Mouse (Mus musculus) layer of hippocampus, postnatal 25 days (tissue): Measurements from ENCODE around the gene Gm3012. TPM values are rescaled to one million over a fixed set of nuclear protein-coding genes. Genes with fewer than 3 reads are reported as not detected.
"Not testable (repeated sequence)": the region's sequence is repeated elsewhere in the genome, so short reads cannot be mapped to it uniquely, and the experiment has no call there.

ENCODE experiments used
- DNase-seq, 2 experiments: peaks; one replicate each; pipeline ENCODE4 v3.0.0; 2022; ENCODE audit warnings: mixed read lengths in 2 of 2, low spot score in 1 of 2; ENCODE audit errors: extremely low spot score in 1 of 2
- total RNA-seq, 2 experiments: library from RNA; stranded (reverse); gene quantifications; 2 replicates each; pipeline ENCODE4 v1.2.3; 2021

The Gm3012 gene
- not detected for total RNA-seq

DNA sequence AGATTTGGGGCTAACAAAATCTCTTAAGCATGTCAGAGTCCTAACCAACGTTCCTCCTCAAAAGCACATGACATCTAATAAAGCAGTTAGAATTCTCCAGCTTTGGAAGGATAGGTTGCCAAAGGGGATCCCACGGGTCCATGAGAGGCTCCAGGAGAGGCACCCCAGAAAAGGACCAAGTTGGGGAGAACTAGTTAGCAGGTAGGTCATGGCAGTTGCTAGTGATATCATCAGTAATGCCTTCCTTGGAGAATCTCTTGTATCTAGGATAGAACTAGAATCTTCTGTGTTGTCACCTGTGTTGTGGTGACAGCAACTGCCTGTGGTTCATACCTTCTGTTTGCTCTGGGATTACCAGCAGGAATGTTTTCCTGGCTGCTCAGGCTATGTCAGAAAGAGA, at the start of gene Gm3012:
Gm3012 (plus strand) TSS at position 301 of the 400 bp plus-strand sequence.
- DNase-seq = not testable (repeated sequence)

GRCm38 (mm10) chr14:3651730-3652129, 17.4 kb downstream of the Gm3012 start, which contains the start of gene Gm3020:
Gene Gm3020 (plus strand): TSS chr14:3652030.
- DNase-seq = not testable (repeated sequence)

DNA sequence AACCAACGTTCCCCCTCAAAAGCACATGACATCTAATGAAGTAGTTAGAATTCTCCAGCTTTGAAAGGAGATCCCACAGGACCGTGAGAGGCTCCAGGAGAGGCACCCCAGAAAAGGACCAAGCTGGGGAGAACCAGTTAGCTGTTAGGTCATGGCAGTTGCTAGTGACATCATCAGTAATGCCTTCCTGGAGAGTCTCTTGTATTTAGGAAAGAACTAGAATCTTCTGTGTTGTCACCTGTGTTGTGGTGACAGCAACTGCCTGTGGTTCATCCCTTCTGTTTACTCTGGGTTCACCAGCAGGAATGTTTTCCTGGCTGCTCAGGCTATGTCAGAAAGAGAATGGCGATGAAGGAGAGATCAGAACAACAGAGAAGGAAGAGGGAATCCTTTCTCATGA, 54.2 kb downstream of the Gm3012 start, which contains the start of gene Gm3043:
Gm3043 (plus strand) TSS at position 301 of the 400 bp plus-strand sequence.
- DNase-seq = not testable (repeated sequence)

Other genes starting within 250 kb of the Gm3012 start
- not detected for gene Gm10413, start 239.4 kb upstream of the Gm3012 start, total RNA-seq
- gene Gm10409, start 221.9 kb upstream of the Gm3012 start, total RNA-seq = 1 to 10 TPM; 2.9 to 3.0 TPM
- gene Gm3005, start 206.4 kb upstream of the Gm3012 start, total RNA-seq = 1 to 10 TPM; 1.1 to 1.8 TPM
- gene Gm10408, start 185.1 kb upstream of the Gm3012 start, total RNA-seq = not detected
- 1 to 10 TPM; 2.9 to 3.0 TPM for gene Gm3020, start 17.5 kb downstream of the Gm3012 start, total RNA-seq
- gene Gm3043, start 54.3 kb downstream of the Gm3012 start, total RNA-seq = not detected
- gene Gm3002, start 175.6 kb downstream of the Gm3012 start, total RNA-seq = 1 to 10 TPM in 1 of 2 experiments, under 1 TPM in 1; 0.94 to 1.6 TPM
- gene Gm3033, start 211.7 kb downstream of the Gm3012 start, total RNA-seq = not detected
- under 1 TPM in 1 of 2 experiments, not detected in 1; 0.21 TPM for gene Gm2916, start 249.7 kb downstream of the Gm3012 start, total RNA-seq